Mouse (Mus musculus) ES-E14 (cell line): ENCODE measurements around the gene Nrf1. TPM values are rescaled to one million over a fixed set of nuclear protein-coding genes. Genes with fewer than 3 reads are reported as not detected.

Source experiments
- DNase-seq: peaks from one replicate; pipeline ENCODE4 v3.0.0-alpha.2; 2013; ENCODE audit warnings: low read depth, low spot score
- H3K27ac ChIP-seq: 2 replicates; pipeline ENCODE4 v1.5.1; 2012; ENCODE audit warnings: low read depth, mild to moderate bottlenecking, low read length, moderate library complexity, mixed read lengths; ENCODE audit not compliant: poor library complexity, insufficient read depth, severe bottlenecking
- H3K36me3 ChIP-seq: 2 replicates; pipeline ENCODE4 v1.6.1; 2012; ENCODE audit warnings: mild to moderate bottlenecking, low read length, moderate library complexity, mixed read lengths; ENCODE audit not compliant: control insufficient read depth, poor library complexity, insufficient read depth, severe bottlenecking
- H3K4me1 ChIP-seq, 2 experiments: fragments of 150-350 bp in 1 of 2; sonication (generic) in 1 of 2; 2 replicates each; pipeline ENCODE4 v1.6.1; 2012; ENCODE audit warnings: low read length in 2 of 2, mild to moderate bottlenecking in 1 of 2, mixed read lengths in 1 of 2; ENCODE audit not compliant: control insufficient read depth in 2 of 2, insufficient read depth in 2 of 2, poor library complexity in 1 of 2
- H3K4me3 ChIP-seq, 2 experiments: fragments of 150-350 bp in 1 of 2; sonication (generic) in 1 of 2; 2 replicates each; pipeline ENCODE4 v1.5.1; 2012; ENCODE audit warnings: low read length in 2 of 2, low read depth in 1 of 2, mild to moderate bottlenecking in 1 of 2, mixed read lengths in 1 of 2; ENCODE audit not compliant: insufficient read depth in 1 of 2, poor library complexity in 1 of 2, severe bottlenecking in 1 of 2
- H3K9ac ChIP-seq: 2 replicates; pipeline ENCODE4 v1.6.1; 2012; ENCODE audit warnings: low read depth, mild to moderate bottlenecking, low read length, mixed read lengths; ENCODE audit not compliant: poor library complexity, insufficient read depth, severe bottlenecking
- H3K9me3 ChIP-seq: fragments of 150-350 bp; sonication (generic); 2 replicates; pipeline ENCODE4 v1.6.1; 2012; ENCODE audit warnings: low read depth, mild to moderate bottlenecking, low read length; ENCODE audit not compliant: control insufficient read depth, insufficient read depth
- CHD2 ChIP-seq: IDR thresholded peaks from 2 replicates; pipeline ENCODE4 v1.6.1; 2014; ENCODE audit warnings: mild to moderate bottlenecking, low read depth, low read length, inconsistent platforms
- HCFC1 ChIP-seq: IDR thresholded peaks from 2 replicates; pipeline ENCODE4 v1.6.1; 2012; ENCODE audit warnings: low read length, inconsistent platforms, borderline replicate concordance; ENCODE audit not compliant: insufficient read depth
- MAFK ChIP-seq: IDR thresholded peaks from 2 replicates; pipeline ENCODE4 v1.6.1; 2014; ENCODE audit warnings: mild to moderate bottlenecking, low read depth, low read length, inconsistent platforms; ENCODE audit not compliant: insufficient read depth
- ZC3H11A ChIP-seq: IDR thresholded peaks from 2 replicates; pipeline ENCODE4 v1.6.1; 2012; ENCODE audit warnings: low read depth, mild to moderate bottlenecking, inconsistent platforms, low read length, borderline replicate concordance
- ZNF384 ChIP-seq: IDR thresholded peaks from 2 replicates; pipeline ENCODE4 v1.6.1; 2012; ENCODE audit warnings: low read depth, low read length, inconsistent platforms
- in situ Hi-C, 2 experiments: fragments of 600-800 bp; cut with MboI; formaldehyde crosslinking; loops; one replicate each; pipeline ENCODE4 v1.15.1; 2025; ENCODE audit warnings: low sequenced_read_pairs in 2 of 2, inconsistent platforms in 1 of 2; ENCODE audit not compliant: unreplicated experiment in 2 of 2
- total RNA-seq: library from RNA; depleted of rRNA; stranded (reverse); fragments of 300-350 nt; gene quantifications from 2 replicates; pipeline ENCODE4 v1.2.3, GENCODE M21; 2012

The Nrf1 gene
- total RNA-seq, 1 experiment: 81.6 TPM

GRCm38 (mm10) chr6:30153076-30153475 is 105.3 kb downstream of the Nrf1 start:
- Histone ChIP-seq H3K9ac (no peak overlapping the region), H3K4me3 (no peak overlapping the region), H3K27ac (no peak overlapping the region), H3K9me3 (no peaks in the 10 kb centered on the region), H3K36me3 (peaks cover 5% of the 10 kb centered on the region; the same call in 1 of the 2 replicates), H3K4me1 (peaks cover 14 to 31% of the 10 kb centered on the region in 2 experiments)
- DNase-seq: no peak
- in situ Hi-C loops: no loop called here
- peak; percentile 74 for TF ChIP-seq ZNF384
- no peak for TF ChIP-seq MAFK

- Histone ChIP-seq H3K36me3 (peaks cover 8% of the 10 kb centered on the region; the same call in 1 of the 2 replicates), H3K4me1 (peaks cover 20 to 37% of the 10 kb centered on the region in 2 experiments), H3K9ac (no peak overlapping the region), H3K9me3 (no peaks in the 10 kb centered on the region), H3K4me3 (no peak overlapping the region), H3K27ac (no peak overlapping the region)
- TF ChIP-seq MAFK: no peak
- no peak for TF ChIP-seq HCFC1
- no peak for TF ChIP-seq ZNF384
- TF ChIP-seq CHD2: no peak
- TF ChIP-seq ZC3H11A: no peak
- no peak for DNase-seq
- in situ Hi-C loops: no loop called here
Measured at GRCm38 (mm10) chr6:30153733-30154415, 106.1 kb downstream of the Nrf1 start.

DNA sequence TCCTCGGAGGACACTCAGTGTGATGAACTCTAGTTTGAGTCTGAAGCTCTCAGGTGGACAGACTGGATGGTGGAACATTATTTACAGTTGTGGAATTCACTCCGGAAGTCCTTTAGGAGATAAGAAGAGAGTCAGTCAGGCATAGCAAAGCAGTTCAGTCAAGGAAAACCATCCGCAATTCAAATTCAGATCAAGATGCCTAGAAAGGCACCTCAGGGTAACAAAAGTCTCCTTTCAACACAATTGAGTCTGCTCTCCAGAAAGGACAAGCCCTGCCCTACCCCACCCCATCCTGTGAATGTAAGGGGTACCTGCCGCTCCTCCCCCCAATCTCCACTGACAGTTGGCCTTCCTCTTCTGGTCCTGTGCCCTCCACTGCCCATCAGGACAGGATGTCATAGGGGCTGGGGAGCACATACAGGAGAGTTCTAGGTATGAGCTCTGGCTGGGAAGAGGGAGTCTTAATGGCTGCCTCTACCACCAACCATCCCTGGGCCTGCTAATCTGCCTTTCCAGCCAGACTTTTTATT is 111.8 kb downstream of the Nrf1 start:
- TF ChIP-seq MAFK (no peak), HCFC1 (peak; percentile 22; the same call in 1 of the 2 replicates)
- Histone ChIP-seq H3K9ac (no peak overlapping the region), H3K27ac (peak overlapping the region; percentile 83), H3K4me1 (peaks cover 25 to 46% of the 10 kb centered on the region in 2 experiments), H3K4me3 (peak overlapping the region in 1 of 2 experiments; percentile 21; a peak in 1 of 4 replicates), H3K36me3 (peaks cover 9% of the 10 kb centered on the region; the same call in 1 of the 2 replicates), H3K9me3 (no peaks in the 10 kb centered on the region)
- in situ Hi-C loops: no loop called here
- no peak for DNase-seq

- Histone ChIP-seq H3K27ac (peak overlapping the region; percentile 47; the same call in 1 of the 2 replicates), H3K9me3 (no peaks in the 10 kb centered on the region), H3K4me1 (peaks cover 21 to 47% of the 10 kb centered on the region in 2 experiments), H3K36me3 (peaks cover 13% of the 10 kb centered on the region; the same call in 1 of the 2 replicates), H3K4me3 (no peak overlapping the region), H3K9ac (no peak overlapping the region)
- in situ Hi-C loops: no loop called here
- no peak for DNase-seq
- TF ChIP-seq ZNF384 (no peak), CHD2 (no peak), ZC3H11A (no peak), MAFK (no peak), HCFC1 (no peak)
Measured at GRCm38 (mm10) chr6:30160408-30160807, 112.6 kb downstream of the Nrf1 start.
